Mouse (Mus musculus): ENCODE data around the gene Gm28360. TPM values are rescaled to one million over a fixed set of nuclear protein-coding genes. Genes with fewer than 3 reads are reported as not detected.
"Not testable (repeated sequence)": the region's sequence is repeated elsewhere in the genome, so short reads cannot be mapped to it uniquely, and the experiment has no call there.

The Gm28360 gene
- not detected in 2 replicates for total RNA-seq (2015)
- not detected in 2 replicates for total RNA-seq (2017)

GRCm38 (mm10) chr1:117829781-117830180 is at the start of gene Gm28360:
Gene Gm28360, plus strand, starts transcription at chr1:117830081.
- not testable (repeated sequence) for ATAC-seq (replicated peaks; ENCODE audit: poor library complexity)

DNA sequence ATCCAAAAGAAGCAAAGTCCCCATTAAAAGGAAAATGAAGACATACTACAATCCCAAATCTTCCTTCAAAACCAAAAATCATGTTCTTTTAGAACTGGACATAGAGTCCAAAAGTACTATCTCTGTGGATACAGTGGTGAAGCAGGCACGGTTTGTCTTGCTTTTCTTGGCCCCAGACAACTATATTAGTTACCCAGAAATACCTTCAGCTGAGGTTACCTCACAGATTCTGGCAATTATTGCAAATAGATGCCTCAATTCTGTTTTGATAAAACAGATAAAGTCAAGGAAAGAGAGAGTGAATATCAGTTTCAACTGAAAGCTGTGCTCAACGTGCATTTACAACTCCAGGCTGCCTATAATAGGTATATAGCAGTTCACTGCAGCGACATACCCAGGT is 49.0 kb upstream of the Gm28360 start, which contains the start of gene B020011L13Rik:
Gene B020011L13Rik (plus strand): TSS at position 301 of the 400 bp plus-strand sequence.
- not testable (repeated sequence) for ATAC-seq (replicated peaks; ENCODE audit: poor library complexity)

GRCm38 (mm10) chr1:117816271-117816670 is 13.6 kb upstream of the Gm28360 start:
- ATAC-seq (replicated peaks; ENCODE audit: poor library complexity): not testable (repeated sequence)

GRCm38 (mm10) chr1:117851718-117852117 is 21.8 kb downstream of the Gm28360 start:
- ATAC-seq (replicated peaks; ENCODE audit: poor library complexity): not testable (repeated sequence)

Other genes starting within 250 kb of the Gm28360 start
- gene Gm28363, start 132.9 kb upstream of the Gm28360 start, total RNA-seq (2015): not detected in 2 replicates
- gene Gm28363, start 132.9 kb upstream of the Gm28360 start, total RNA-seq (2017): not detected in 2 replicates
- not detected in 2 replicates for gene B020011L13Rik, start 48.9 kb upstream of the Gm28360 start, total RNA-seq (2015)
- not detected in 2 replicates for gene B020011L13Rik, start 48.9 kb upstream of the Gm28360 start, total RNA-seq (2017)
- gene Gm28168, start 97.9 kb downstream of the Gm28360 start, total RNA-seq (2015): not detected in 2 replicates
- not detected in 2 replicates for gene Gm28168, start 97.9 kb downstream of the Gm28360 start, total RNA-seq (2017)
- gene Gm7145, start 135.9 kb downstream of the Gm28360 start, total RNA-seq (2015): not detected in 2 replicates
- gene Gm7145, start 135.9 kb downstream of the Gm28360 start, total RNA-seq (2017): not detected in 2 replicates